Comparison of ENCODE assay signal across 16 mouse cellular contexts in genomic region chr3:109526651-109527050, GRCm38 (mm10).
DNase-seq lines count a peak whose midpoint lies in the region; ATAC-seq and TF ChIP-seq lines count a peak whose summit lies in the region.
"Had no signal": no experiment of that assay in that cellular context is flagged by ENCODE, and none has a peak within 500 bp of the region (broad histone marks: within the 10 kb centered on the region; RNA-seq: fewer than 3 reads in every experiment).

No protein-coding gene starts in this region.

- no peak overlapping the region for H3K4me3 ChIP-seq in forebrain, embryonic 16.5 days (replicated peaks; ENCODE audit: low read length)
- no peak overlapping the region for H3K4me3 ChIP-seq in forebrain, embryonic 12.5 days (replicated peaks)
- no peak overlapping the region for H3K4me3 ChIP-seq in intestine, embryonic 16.5 days (ENCODE audit: low read length)
- no peak overlapping the region for H3K4me3 ChIP-seq in intestine, postnatal 0 days (ENCODE audit: low read depth, low read length)
- no peak overlapping the region for H3K4me3 ChIP-seq in neural tube, embryonic 11.5 days (ENCODE audit: low read depth, low read length)
- no peak overlapping the region for H3K4me3 ChIP-seq in neural tube, embryonic 15.5 days (replicated peaks)
- H3K4me3 ChIP-seq: embryonic facial prominence, embryonic 13.5 days; layer of hippocampus, adult 2 months; left cerebral cortex, adult 2 months; limb, embryonic 12.5 days; liver, embryonic 15.5 days; midbrain, embryonic 10.5 days; neural tube, embryonic 12.5 days had no signal

- peak; percentile 36; the same call in 1 of the 2 replicates for ATAC-seq in forebrain, embryonic 16.5 days
- ATAC-seq in forebrain, embryonic 12.5 days (ENCODE audit: low FRiP score) = no peak
- ATAC-seq in intestine, embryonic 16.5 days = 0 out of 2 replicates have a peak, but pooled peaks have one; percentile 23
- no peak for ATAC-seq in intestine, postnatal 0 days
- peak; percentile 29; the same call in 1 of the 2 replicates for ATAC-seq in neural tube, embryonic 11.5 days (ENCODE audit: insufficient read depth, low FRiP score, low TSS enrichment)
- no peak for ATAC-seq in neural tube, embryonic 15.5 days (ENCODE audit: low FRiP score)

- TF ChIP-seq CTCF in intestine, postnatal 0 days (IDR thresholded peaks at IDR 0.05; ENCODE audit: low read depth) = no peak

- WGBS in forebrain, embryonic 16.5 days = 68% methylated on average over 8 of the region's 8 CpGs
- 79% methylated on average over 8 of the region's 8 CpGs for whole genome bisulfite sequencing in forebrain, embryonic 12.5 days
- whole genome bisulfite sequencing in intestine, embryonic 16.5 days = 52% methylated on average over 8 of the region's 8 CpGs
- WGBS in intestine, postnatal 0 days = 48% methylated on average over 8 of the region's 8 CpGs
- 58% methylated on average over 8 of the region's 8 CpGs for WGBS in neural tube, embryonic 11.5 days
- 52% methylated on average over 8 of the region's 8 CpGs for WGBS in neural tube, embryonic 15.5 days

- H3K9me3 ChIP-seq in forebrain, embryonic 16.5 days (ENCODE audit: control insufficient read depth, low read length) = no peaks in the 10 kb centered on the region
- H3K9me3 ChIP-seq in forebrain, embryonic 12.5 days = no peaks in the 10 kb centered on the region
- no peaks in the 10 kb centered on the region for H3K9me3 ChIP-seq in intestine, embryonic 16.5 days (ENCODE audit: control insufficient read depth, low read length)
- no peaks in the 10 kb centered on the region for H3K9me3 ChIP-seq in intestine, postnatal 0 days (ENCODE audit: control insufficient read depth)
- no peaks in the 10 kb centered on the region for H3K9me3 ChIP-seq in neural tube, embryonic 11.5 days (ENCODE audit: control insufficient read depth, low read length)
- no peaks in the 10 kb centered on the region for H3K9me3 ChIP-seq in neural tube, embryonic 15.5 days (replicated peaks)
- H3K9me3 ChIP-seq: embryonic facial prominence, embryonic 13.5 days; limb, embryonic 12.5 days; liver, embryonic 15.5 days; midbrain, embryonic 10.5 days; neural tube, embryonic 12.5 days had no signal

- no peaks in the 10 kb centered on the region for H3K27me3 ChIP-seq in forebrain, embryonic 16.5 days (replicated peaks; ENCODE audit: control insufficient read depth, insufficient read depth, low read length)
- H3K27me3 ChIP-seq in forebrain, embryonic 12.5 days = no peaks in the 10 kb centered on the region
- H3K27me3 ChIP-seq in intestine, embryonic 16.5 days (replicated peaks; ENCODE audit: control insufficient read depth, insufficient read depth, low read length) = no peaks in the 10 kb centered on the region
- H3K27me3 ChIP-seq in intestine, postnatal 0 days (replicated peaks; ENCODE audit: control insufficient read depth, insufficient read depth, low read length) = no peaks in the 10 kb centered on the region
- H3K27me3 ChIP-seq in neural tube, embryonic 11.5 days (ENCODE audit: control insufficient read depth, insufficient read depth, low read length) = no peaks in the 10 kb centered on the region
- no peaks in the 10 kb centered on the region for H3K27me3 ChIP-seq in neural tube, embryonic 15.5 days (replicated peaks)
- H3K27me3 ChIP-seq: embryonic facial prominence, embryonic 13.5 days; limb, embryonic 12.5 days; liver, embryonic 15.5 days; neural tube, embryonic 12.5 days had no signal

- H3K4me2 ChIP-seq in forebrain, embryonic 16.5 days (ENCODE audit: low read length) = no peak overlapping the region
- H3K4me2 ChIP-seq in forebrain, embryonic 12.5 days = no peak overlapping the region
- no peak overlapping the region for H3K4me2 ChIP-seq in intestine, embryonic 16.5 days (ENCODE audit: low read depth, low read length)
- H3K4me2 ChIP-seq in intestine, postnatal 0 days (replicated peaks; ENCODE audit: low read depth) = no peak overlapping the region
- no peak overlapping the region for H3K4me2 ChIP-seq in neural tube, embryonic 11.5 days (ENCODE audit: low read depth)
- H3K4me2 ChIP-seq in neural tube, embryonic 15.5 days = no peak overlapping the region
- H3K4me2 ChIP-seq: embryonic facial prominence, embryonic 13.5 days; limb, embryonic 12.5 days; liver, embryonic 15.5 days; lung, embryonic 14.5 days; neural tube, embryonic 12.5 days had no signal

- no peak for DNase-seq in neural tube, embryonic 11.5 days (ENCODE audit: low spot score)
- DNase-seq in right cerebral cortex, postnatal 25 days = no peak

- no peak overlapping the region for H3K27ac ChIP-seq in forebrain, embryonic 16.5 days (ENCODE audit: low read length)
- no peak overlapping the region for H3K27ac ChIP-seq in forebrain, embryonic 12.5 days
- H3K27ac ChIP-seq in intestine, embryonic 16.5 days (ENCODE audit: low read length) = no peak overlapping the region
- no peak overlapping the region for H3K27ac ChIP-seq in intestine, postnatal 0 days (ENCODE audit: low read depth, low read length)
- H3K27ac ChIP-seq in neural tube, embryonic 11.5 days (ENCODE audit: low read depth, low read length) = no peak overlapping the region
- no peak overlapping the region for H3K27ac ChIP-seq in neural tube, embryonic 15.5 days (replicated peaks)
- H3K27ac ChIP-seq: embryonic facial prominence, embryonic 13.5 days; hindbrain, postnatal 0 days; layer of hippocampus, adult 2 months; left cerebral cortex, adult 2 months; limb, embryonic 12.5 days; liver, embryonic 15.5 days; midbrain, embryonic 10.5 days; neural tube, embryonic 12.5 days had no signal

- no peaks in the 10 kb centered on the region; the same call in 1 of the 2 replicates for H3K4me1 ChIP-seq in forebrain, embryonic 16.5 days (replicated peaks; ENCODE audit: control insufficient read depth, insufficient read depth, low read length)
- H3K4me1 ChIP-seq in forebrain, embryonic 12.5 days = no peaks in the 10 kb centered on the region; the same call in 1 of the 2 replicates
- H3K4me1 ChIP-seq in intestine, embryonic 16.5 days (ENCODE audit: control insufficient read depth, insufficient read depth, low read length) = no peaks in the 10 kb centered on the region
- H3K4me1 ChIP-seq in intestine, postnatal 0 days (replicated peaks; ENCODE audit: control insufficient read depth, insufficient read depth, low read length) = no peaks in the 10 kb centered on the region
- H3K4me1 ChIP-seq in neural tube, embryonic 11.5 days (ENCODE audit: control insufficient read depth, insufficient read depth, low read length) = no peaks in the 10 kb centered on the region
- H3K4me1 ChIP-seq in neural tube, embryonic 15.5 days = peaks cover 3% of the 10 kb centered on the region; the same call in 1 of the 2 replicates
- H3K4me1 ChIP-seq: embryonic facial prominence, embryonic 13.5 days; limb, embryonic 12.5 days; liver, embryonic 15.5 days; neural tube, embryonic 12.5 days had no signal

- no peaks in the 10 kb centered on the region for H3K36me3 ChIP-seq in forebrain, embryonic 16.5 days (ENCODE audit: control insufficient read depth, insufficient read depth)
- no peaks in the 10 kb centered on the region for H3K36me3 ChIP-seq in forebrain, embryonic 12.5 days (replicated peaks)
- no peaks in the 10 kb centered on the region for H3K36me3 ChIP-seq in intestine, embryonic 16.5 days (ENCODE audit: control insufficient read depth, insufficient read depth, low read length)
- no peaks in the 10 kb centered on the region for H3K36me3 ChIP-seq in intestine, postnatal 0 days (ENCODE audit: control insufficient read depth, insufficient read depth)
- no peaks in the 10 kb centered on the region for H3K36me3 ChIP-seq in neural tube, embryonic 11.5 days (ENCODE audit: control insufficient read depth, insufficient read depth, low read length)
- H3K36me3 ChIP-seq in neural tube, embryonic 15.5 days = no peaks in the 10 kb centered on the region
- H3K36me3 ChIP-seq: embryonic facial prominence, embryonic 13.5 days; limb, embryonic 12.5 days; liver, embryonic 15.5 days; midbrain, embryonic 10.5 days; neural tube, embryonic 12.5 days had no signal

- H3K9ac ChIP-seq in forebrain, embryonic 16.5 days (replicated peaks; ENCODE audit: low read depth, low read length) = no peak overlapping the region
- no peak overlapping the region for H3K9ac ChIP-seq in forebrain, embryonic 12.5 days
- no peak overlapping the region for H3K9ac ChIP-seq in intestine, embryonic 16.5 days (ENCODE audit: low read depth, low read length)
- H3K9ac ChIP-seq in intestine, postnatal 0 days (ENCODE audit: low read depth, low read length) = no peak overlapping the region
- no peak overlapping the region for H3K9ac ChIP-seq in neural tube, embryonic 11.5 days (ENCODE audit: low read length)
- H3K9ac ChIP-seq in neural tube, embryonic 15.5 days (replicated peaks) = no peak overlapping the region
- H3K9ac ChIP-seq: embryonic facial prominence, embryonic 13.5 days; limb, embryonic 12.5 days; liver, embryonic 15.5 days; lung, embryonic 14.5 days; neural tube, embryonic 12.5 days had no signal

Comparison
In these comparisons a context has a peak if more than half of its experiments do, and no peak if none do; other contexts are left out.
1. ATAC-seq: peak in forebrain, embryonic 16.5 days (single experiment), intestine, embryonic 16.5 days (single experiment) and neural tube, embryonic 11.5 days (single experiment); none in forebrain, embryonic 12.5 days (single experiment), intestine, postnatal 0 days (single experiment) and neural tube, embryonic 15.5 days (single experiment).